Mouse (Mus musculus) CD4-positive, CD25-positive, alpha-beta regulatory T cell, adult 9 weeks (primary cell): ENCODE data around the gene Gm17124. TPM values are rescaled to one million over a fixed set of nuclear protein-coding genes. Genes with fewer than 3 reads are reported as not detected.

Experiments used
- polyA plus RNA-seq: library from polyadenylated mRNA; unstranded; fragments of 100-300 nt; shearing (Covaris generic); gene quantifications from one replicate; pipeline ENCODE4 v1.2.1, GENCODE M21; 2017

Gene Gm17124
- not detected for polyA plus RNA-seq

GRCm38 (mm10) chr14:42599782-42600181, at the start of gene Gm17124:
Gene Gm17124 (minus strand): TSS chr14:42599882.

GRCm38 (mm10) chr14:42641817-42642216, 42.1 kb upstream of the Gm17124 start, which contains the start of gene Gm3633:
Gene Gm3633 (minus strand): TSS chr14:42641917.

Other genes with a start within 250 kb of the Gm17124 start
- gene Gm8005, start 160.2 kb downstream of the Gm17124 start, polyA plus RNA-seq, result not detected
- gene Gm8011, start 136.0 kb downstream of the Gm17124 start, polyA plus RNA-seq, result not detected
- gene Gm8020, start 97.5 kb downstream of the Gm17124 start, polyA plus RNA-seq, result not detected
- gene Gm8024, start 75.6 kb downstream of the Gm17124 start, polyA plus RNA-seq, result not detected
- gene Gm3633, start 42.0 kb upstream of the Gm17124 start, polyA plus RNA-seq, result not detected
- not detected for gene Gm10378, start 56.1 kb upstream of the Gm17124 start, polyA plus RNA-seq
- gene Gm3015, start 168.9 kb upstream of the Gm17124 start, polyA plus RNA-seq, result not detected
- not detected for gene Gm10377, start 198.1 kb upstream of the Gm17124 start, polyA plus RNA-seq